Mouse (Mus musculus) spleen, embryonic (tissue): Measurements from ENCODE around the gene Rtcb.

ENCODE experiments used
- CTCF ChIA-PET: fragments of 350-600 bp; sonication (Branson Sonifier 250); formaldehyde crosslinking; loops from one replicate; lab custom pipeline; 2022; lab: Charles Lee

Rtcb gene

DNA sequence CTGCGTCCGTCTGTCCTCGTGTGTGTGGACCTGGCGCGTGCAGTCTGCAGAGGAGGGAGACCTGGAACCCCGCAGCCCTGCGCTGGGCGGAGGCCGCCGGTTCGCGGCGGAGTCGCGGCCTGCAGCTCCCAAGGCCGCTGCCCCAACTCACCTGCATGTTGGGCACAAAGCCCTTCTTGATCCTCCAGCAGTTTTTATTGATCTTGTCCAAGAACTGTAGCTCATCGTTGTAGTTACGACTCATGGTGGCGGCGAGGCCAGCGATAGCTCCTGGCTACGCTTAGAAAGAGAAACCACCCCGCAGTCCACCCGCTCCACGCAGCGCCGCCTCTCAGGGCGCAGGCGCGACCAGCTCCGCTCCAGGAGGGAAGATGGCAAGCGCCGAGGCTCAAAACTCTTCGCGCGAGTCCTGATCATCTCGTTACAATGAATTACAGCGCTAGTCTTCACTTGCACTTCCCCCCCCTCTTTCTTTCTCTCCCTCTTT is at the start of gene Rtcb:
TSS of gene Rtcb (minus strand) at position 360 of the 487 bp plus-strand sequence.
- CTCF ChIA-PET: no interaction called here

- CTCF ChIA-PET: no interaction called here
These were observed 48.8 kb upstream of the Rtcb start for GRCm38 (mm10) chr10:86006455-86006854.

GRCm38 (mm10) chr10:86000447-86000846 is 42.8 kb upstream of the Rtcb start:
- CTCF ChIA-PET: no interaction called here

- CTCF ChIA-PET: no interaction called here
These were observed 37.0 kb upstream of the Rtcb start for GRCm38 (mm10) chr10:85994543-85995104.

GRCm38 (mm10) chr10:85993836-85994235 is 36.2 kb upstream of the Rtcb start:
- CTCF ChIA-PET: no interaction called here

- CTCF ChIA-PET: no interaction called here
These were observed 34.8 kb upstream of the Rtcb start for GRCm38 (mm10) chr10:85992412-85992811.

DNA sequence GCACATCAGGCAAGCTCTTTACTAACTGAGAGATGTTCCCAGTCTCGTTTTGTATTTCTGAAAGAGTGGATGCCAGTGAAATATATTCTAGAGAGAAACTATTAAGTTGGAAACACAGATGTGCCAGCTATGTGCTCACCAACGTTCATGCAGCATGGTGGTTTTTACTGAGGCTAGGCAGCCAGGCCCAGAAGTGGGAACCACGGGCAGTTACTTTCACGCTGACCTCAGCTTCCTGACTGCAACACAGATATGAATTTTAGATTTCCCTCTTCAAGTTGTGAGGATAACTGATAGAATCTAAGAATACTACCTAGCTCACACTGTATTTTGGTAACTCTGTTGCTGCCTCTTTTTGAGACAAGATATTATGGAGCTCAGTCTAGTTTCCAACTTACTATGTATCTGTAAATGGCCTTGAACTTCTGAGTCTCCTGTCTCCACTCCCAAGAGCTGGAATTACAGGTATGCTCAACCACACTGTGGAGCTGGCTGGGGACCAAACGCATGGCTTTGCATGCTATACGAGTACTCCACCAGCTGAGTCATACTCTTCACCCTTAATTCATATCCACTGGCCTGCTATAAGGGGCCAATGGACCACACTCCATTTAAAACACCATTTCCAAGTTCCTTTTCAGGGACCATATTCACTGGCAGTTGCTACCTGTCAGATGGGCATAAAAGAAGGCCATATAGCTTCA is 31.9 kb upstream of the Rtcb start:
- CTCF ChIA-PET: no interaction called here

- CTCF ChIA-PET: no interaction called here
These were observed 15.3 kb upstream of the Rtcb start for GRCm38 (mm10) chr10:85972915-85973314.

DNA sequence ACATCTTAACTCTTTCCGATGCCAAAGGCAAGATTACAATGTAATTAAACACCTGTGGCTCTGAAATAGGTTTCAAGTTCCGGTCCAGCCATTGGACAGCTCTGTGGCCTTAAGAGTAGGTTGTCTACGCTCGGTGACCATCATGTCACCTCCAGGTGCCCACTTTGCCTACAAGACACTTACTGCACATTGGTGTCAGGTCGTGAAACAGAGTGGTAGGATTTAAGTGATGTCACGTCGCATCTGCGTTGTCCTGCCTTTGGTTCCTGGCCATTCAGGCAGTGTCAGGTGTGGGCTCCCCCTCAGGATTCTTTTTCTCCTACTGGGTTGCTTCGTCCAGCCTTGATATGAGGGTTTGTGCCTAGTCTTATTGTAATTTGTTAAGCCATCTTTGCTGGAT is 14.2 kb upstream of the Rtcb start:
- CTCF ChIA-PET: no interaction called here

DNA sequence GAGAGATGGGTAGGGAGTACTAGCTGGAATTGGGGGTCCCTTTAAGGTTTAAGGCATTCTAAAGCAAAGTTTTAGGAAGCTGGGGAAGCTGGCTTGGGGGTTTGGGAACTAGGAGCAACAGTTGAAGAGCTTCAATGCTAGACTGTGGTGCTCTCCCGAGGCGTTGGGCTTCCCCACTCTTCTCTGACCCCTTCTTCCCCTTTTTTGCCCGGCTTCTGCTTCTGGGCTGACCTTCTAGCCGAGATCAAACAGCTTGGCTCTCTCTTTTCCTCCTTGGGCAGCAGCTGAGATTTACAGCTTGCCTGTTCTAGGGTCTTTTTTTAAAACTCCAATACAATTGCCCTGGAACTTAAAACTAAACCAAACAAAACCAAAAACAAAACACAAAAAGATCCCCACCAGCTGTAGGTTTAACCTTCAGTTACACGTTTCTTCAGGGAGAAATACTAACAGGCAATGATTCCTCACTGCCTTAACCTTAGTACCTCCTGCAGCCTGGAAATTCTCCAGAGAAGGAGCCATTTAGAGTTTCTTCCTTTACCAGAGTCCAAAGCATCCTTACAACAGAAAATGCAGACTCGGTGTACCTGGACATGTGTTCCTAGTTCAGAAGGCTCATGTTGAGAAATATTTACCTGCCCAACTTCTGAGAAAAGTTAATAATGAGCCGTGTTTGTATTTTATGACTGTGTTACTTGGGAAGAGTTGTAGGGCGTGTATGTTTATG is 12.4 kb upstream of the Rtcb start:
- CTCF ChIA-PET: no interaction called here

- CTCF ChIA-PET: no interaction called here
These were observed 11.1 kb upstream of the Rtcb start for GRCm38 (mm10) chr10:85968731-85969130.

- CTCF ChIA-PET: no interaction called here
These were observed 10.6 kb upstream of the Rtcb start for GRCm38 (mm10) chr10:85968157-85968634.

DNA sequence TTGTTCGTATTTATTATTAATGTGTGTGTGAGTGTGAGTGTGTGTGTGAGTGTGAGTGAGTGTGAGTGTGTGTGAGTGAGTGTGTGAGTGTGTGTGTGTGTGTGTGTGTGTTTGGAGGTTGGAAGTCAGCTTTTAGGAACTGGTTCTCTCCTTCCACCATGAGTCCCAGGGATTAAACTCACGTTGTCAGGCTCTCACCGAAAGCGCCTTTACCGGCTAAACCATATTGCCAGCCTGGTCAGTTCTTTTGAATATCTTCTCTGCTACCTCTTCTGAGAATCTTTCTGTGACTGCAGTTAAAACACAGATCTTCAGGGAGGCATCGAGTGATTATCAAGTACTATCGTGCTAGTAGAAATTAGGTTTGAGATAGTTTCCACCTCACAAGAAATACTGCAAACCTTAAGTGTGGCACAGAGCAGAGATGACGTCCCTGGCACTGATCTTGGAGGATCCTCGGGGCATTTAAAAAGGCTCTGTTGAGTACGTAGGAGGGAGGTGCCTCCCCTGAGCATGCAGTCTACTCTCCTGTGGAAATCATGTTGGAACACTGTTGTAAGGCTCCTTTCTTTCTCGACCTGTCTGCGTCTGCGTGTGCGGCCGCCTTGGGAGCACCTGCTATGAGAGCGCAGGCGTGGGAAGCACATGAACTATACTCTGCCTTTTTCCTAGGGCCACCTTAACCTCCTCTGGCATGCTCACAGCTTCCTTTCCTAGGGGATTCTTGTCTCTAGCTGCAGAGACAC is 10.0 kb upstream of the Rtcb start:
- CTCF ChIA-PET: no interaction called here

GRCm38 (mm10) chr10:85966476-85966875 is 8.9 kb upstream of the Rtcb start:
- CTCF ChIA-PET: no interaction called here

DNA sequence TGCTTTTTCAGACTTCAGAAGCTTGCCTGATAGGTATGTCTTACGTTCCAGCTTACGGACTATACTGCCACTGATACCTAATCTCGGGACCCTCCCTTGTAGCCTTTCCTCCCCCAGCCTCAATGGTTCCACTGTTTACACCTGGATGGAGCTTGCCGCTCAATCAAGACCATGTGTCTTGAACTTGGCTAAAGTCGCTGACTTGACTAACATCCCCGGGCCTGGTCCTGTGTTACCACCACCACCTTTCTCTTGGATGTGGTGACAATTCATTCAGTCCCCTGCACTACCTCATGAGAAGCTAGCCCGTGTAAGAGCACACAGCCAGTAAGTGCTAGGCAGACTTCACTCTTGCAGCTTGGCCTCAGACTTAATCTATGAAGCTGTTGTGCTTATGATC is 6.7 kb upstream of the Rtcb start:
- CTCF ChIA-PET: no interaction called here

GRCm38 (mm10) chr10:85962897-85963296 is 5.3 kb upstream of the Rtcb start:
- CTCF ChIA-PET: no interaction called here

DNA sequence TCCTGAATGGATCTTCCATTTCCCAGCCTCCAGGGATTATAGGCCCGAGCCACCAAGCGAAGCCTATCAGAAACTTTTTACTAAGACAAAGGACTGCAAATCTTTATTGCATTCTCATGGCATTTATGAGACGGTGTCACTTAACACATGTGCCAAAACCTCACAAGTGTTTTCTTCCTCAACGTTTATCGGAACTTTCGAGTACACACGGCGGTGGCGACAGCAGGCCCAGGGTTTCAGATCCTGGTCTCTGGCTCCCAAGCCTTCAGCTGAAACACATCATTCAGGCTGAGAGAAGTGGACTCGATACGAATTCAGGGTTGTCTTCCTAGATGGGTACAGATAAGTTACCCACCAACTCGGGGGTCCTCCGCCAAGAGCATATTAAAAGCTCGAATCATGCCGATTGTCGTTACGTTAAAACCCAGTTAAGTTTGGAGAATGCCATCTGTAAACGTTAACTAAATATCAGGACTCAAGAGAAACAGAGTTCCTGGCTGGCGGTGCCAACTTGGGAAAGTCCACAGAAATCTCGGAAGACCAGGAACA is 678 bp downstream of the Rtcb start:
- CTCF ChIA-PET: no interaction called here

- CTCF ChIA-PET: no interaction called here
These were observed 3.2 kb downstream of the Rtcb start for GRCm38 (mm10) chr10:85954429-85954828.

GRCm38 (mm10) chr10:85953401-85953800 is 4.2 kb downstream of the Rtcb start:
- CTCF ChIA-PET: interaction anchor here (0.6 kb wide), 1 partner anchor 521 kb away, joined by 8 read pairs; no protein-coding TSS in a partner anchor

DNA sequence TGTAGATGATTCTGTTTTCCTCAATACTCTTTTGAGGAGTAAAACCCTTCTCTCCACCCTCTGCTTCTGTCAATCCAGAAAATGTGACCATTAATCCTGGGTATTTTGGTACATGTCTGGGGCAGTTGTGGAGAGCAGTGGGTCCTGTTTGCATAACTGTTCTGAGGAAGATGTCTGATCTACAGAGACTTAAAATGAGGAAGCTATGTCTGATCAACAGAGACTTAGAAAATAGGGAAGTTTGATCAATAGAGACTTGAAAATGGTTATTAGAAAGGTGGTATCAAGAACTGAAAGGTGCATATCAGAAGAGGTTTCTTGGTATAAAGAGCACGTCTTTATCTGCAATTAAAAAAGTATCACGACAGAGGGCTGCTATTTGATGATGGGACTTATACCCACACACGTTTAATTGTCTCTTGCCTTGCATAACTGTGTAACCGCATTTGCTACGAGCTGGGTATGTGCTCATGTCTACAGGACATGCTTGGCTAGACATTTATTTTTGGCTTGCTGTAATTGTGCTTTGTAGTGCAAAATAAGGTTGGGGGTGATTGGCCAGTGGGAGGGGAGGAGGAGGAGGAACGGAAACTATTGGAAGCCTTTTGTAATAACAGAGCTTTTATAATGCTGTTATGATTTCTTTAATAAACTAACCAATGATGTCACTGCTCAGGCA is 5.7 kb downstream of the Rtcb start:
- CTCF ChIA-PET: no interaction called here
